Mouse (Mus musculus) E14TG2a.4 (cell line): ENCODE results near the gene Zfp386.

Experiments used
- H3K27me3 ChIP-seq: 2 replicates; pipeline ENCODE4 v1.6.1; 2014; ENCODE audit warnings: low read length, control low read depth; ENCODE audit not compliant: insufficient read depth
- H3K36me3 ChIP-seq: 2 replicates; pipeline ENCODE4 v1.6.1; 2014; ENCODE audit warnings: low read length, control low read depth; ENCODE audit not compliant: insufficient read depth
- H3K4me1 ChIP-seq: replicated peaks from 2 replicates; pipeline ENCODE4 v1.6.1; 2014; ENCODE audit warnings: low read depth, low read length, control low read depth
- H3K4me3 ChIP-seq: replicated peaks from 2 replicates; pipeline ENCODE4 v1.5.1; 2014; ENCODE audit warnings: mild to moderate bottlenecking, low read length
- H3K9me3 ChIP-seq: 2 replicates; pipeline ENCODE4 v1.6.1; 2014; ENCODE audit warnings: low read length, control low read depth
- CTCF ChIP-seq: conservative IDR thresholded peaks from 2 replicates; pipeline ENCODE4 v1.5.1; 2014; ENCODE audit warnings: low read length
- NANOG ChIP-seq: IDR thresholded peaks from 2 replicates; pipeline ENCODE4 v1.6.1; 2014; ENCODE audit warnings: borderline replicate concordance, low read length, mixed read lengths
- POU5F1 ChIP-seq: IDR thresholded peaks from 2 replicates; pipeline ENCODE4 v1.6.1; 2014; ENCODE audit warnings: low read length, borderline replicate concordance

Gene Zfp386

GRCm38 (mm10) chr12:116049701-116050100 is 2.2 kb downstream of the Zfp386 start:
- TF ChIP-seq CTCF (peak; percentile 30; the same call in 1 of the 2 replicates), NANOG (no peak)
- peaks cover 15% of the 10 kb centered on the region for H3K4me1 ChIP-seq
- no peaks in the 10 kb centered on the region for H3K27me3 ChIP-seq
- no peak overlapping the region for H3K4me3 ChIP-seq
- no peaks in the 10 kb centered on the region for H3K9me3 ChIP-seq
- H3K36me3 ChIP-seq: peaks cover 26% of the 10 kb centered on the region

GRCm38 (mm10) chr12:116054342-116054741 is 6.8 kb downstream of the Zfp386 start:
- peaks cover 22% of the 10 kb centered on the region for H3K9me3 ChIP-seq
- no peak overlapping the region for H3K4me3 ChIP-seq
- TF ChIP-seq NANOG: no peak
- TF ChIP-seq CTCF: no peak
- no peak for TF ChIP-seq POU5F1
- no peaks in the 10 kb centered on the region for H3K27me3 ChIP-seq
- H3K4me1 ChIP-seq: peaks cover 3% of the 10 kb centered on the region; the same call in 1 of the 2 replicates
- H3K36me3 ChIP-seq: peaks cover 64% of the 10 kb centered on the region

- Histone ChIP-seq H3K4me1 (no peaks in the 10 kb centered on the region), H3K9me3 (peaks cover 38% of the 10 kb centered on the region), H3K36me3 (peaks cover 67% of the 10 kb centered on the region), H3K27me3 (no peaks in the 10 kb centered on the region), H3K4me3 (no peak overlapping the region)
- no peak for TF ChIP-seq CTCF
- TF ChIP-seq POU5F1: no peak
- no peak for TF ChIP-seq NANOG
Measured at GRCm38 (mm10) chr12:116056112-116056511, 8.6 kb downstream of the Zfp386 start.

GRCm38 (mm10) chr12:116061561-116062193 is 14.2 kb downstream of the Zfp386 start:
- peaks cover 45% of the 10 kb centered on the region for H3K36me3 ChIP-seq
- no peaks in the 10 kb centered on the region for H3K27me3 ChIP-seq
- 0 out of 2 replicates have a peak, but pooled peaks cover 4% of the 10 kb centered on the region for H3K4me1 ChIP-seq
- no peak for TF ChIP-seq NANOG
- TF ChIP-seq POU5F1: no peak
- no peak for TF ChIP-seq CTCF
- H3K4me3 ChIP-seq: no peak overlapping the region
- H3K9me3 ChIP-seq: peaks cover 89% of the 10 kb centered on the region

GRCm38 (mm10) chr12:116062194-116062583 is 14.7 kb downstream of the Zfp386 start:
- no peak for TF ChIP-seq POU5F1
- TF ChIP-seq CTCF: no peak
- TF ChIP-seq NANOG: no peak
- H3K27me3 ChIP-seq: no peaks in the 10 kb centered on the region
- H3K4me3 ChIP-seq: no peak overlapping the region
- peaks cover 89% of the 10 kb centered on the region for H3K9me3 ChIP-seq
- 0 out of 2 replicates have a peak, but pooled peaks cover 4% of the 10 kb centered on the region for H3K4me1 ChIP-seq
- peaks cover 40% of the 10 kb centered on the region for H3K36me3 ChIP-seq

- Histone ChIP-seq H3K36me3 (peaks cover 34% of the 10 kb centered on the region), H3K27me3 (no peaks in the 10 kb centered on the region), H3K4me3 (no peak overlapping the region), H3K4me1 (0 out of 2 replicates have a peak, but pooled peaks cover 4% of the 10 kb centered on the region), H3K9me3 (peaks cover 86% of the 10 kb centered on the region)
- no peak for TF ChIP-seq NANOG
- no peak for TF ChIP-seq CTCF
- no peak for TF ChIP-seq POU5F1
Measured at GRCm38 (mm10) chr12:116063020-116063419, 15.5 kb downstream of the Zfp386 start.

GRCm38 (mm10) chr12:116071023-116071422 is 23.5 kb downstream of the Zfp386 start:
- Histone ChIP-seq H3K9me3 (peaks cover 86% of the 10 kb centered on the region), H3K4me3 (no peak overlapping the region), H3K27me3 (peaks cover 3% of the 10 kb centered on the region; the same call in 1 of the 2 replicates), H3K4me1 (no peaks in the 10 kb centered on the region), H3K36me3 (no peaks in the 10 kb centered on the region)
- no peak for TF ChIP-seq CTCF
- TF ChIP-seq NANOG: no peak
- no peak for TF ChIP-seq POU5F1

GRCm38 (mm10) chr12:116077074-116077854 is 29.7 kb downstream of the Zfp386 start, which contains the start of gene Vipr2:
TSS of gene Vipr2 (plus strand) at chr12:116077726.
- Histone ChIP-seq H3K27me3 (peaks cover 37% of the 10 kb centered on the region), H3K36me3 (no peaks in the 10 kb centered on the region), H3K4me3 (peak within 1 kb of the TSS; percentile 80), H3K9me3 (peaks cover 43% of the 10 kb centered on the region), H3K4me1 (peaks cover 3% of the 10 kb centered on the region; the same call in 1 of the 2 replicates)
- TF ChIP-seq POU5F1 (no peak), NANOG (no peak), CTCF (no peak)
